In the genomic region with DNA sequence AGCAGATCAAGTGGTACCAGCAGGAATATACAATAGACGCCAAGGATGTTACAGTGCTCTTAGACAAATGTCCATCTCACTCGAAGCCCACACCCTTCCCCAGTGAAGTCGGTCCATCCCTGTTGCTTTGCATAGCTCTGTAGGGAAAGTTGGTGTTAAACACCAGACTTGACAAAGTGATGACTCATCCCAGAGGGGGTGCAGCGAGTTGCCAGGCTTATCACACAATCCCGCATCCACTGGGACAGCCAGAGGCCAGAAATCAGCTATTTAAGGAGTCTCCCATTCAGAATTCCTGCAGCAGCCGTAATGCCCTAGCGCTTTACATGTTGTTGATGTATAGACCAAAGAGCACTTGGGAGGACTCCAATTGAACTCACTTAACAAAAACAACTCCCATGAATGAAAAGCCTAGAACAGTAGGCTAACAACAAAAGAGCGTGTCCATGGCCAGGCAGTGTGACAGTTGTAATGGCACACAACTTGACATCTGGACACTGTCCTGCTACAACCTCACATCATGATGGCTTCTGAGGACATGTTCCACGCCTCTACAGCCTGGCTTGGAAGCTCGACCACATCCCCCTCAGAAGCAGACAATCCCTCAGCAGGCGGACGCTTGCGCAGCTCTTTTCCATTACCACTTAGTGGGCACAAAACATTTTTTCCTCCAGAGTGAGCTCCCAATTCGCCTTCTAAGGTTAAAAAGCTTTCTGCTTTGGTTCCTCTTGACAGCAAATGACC, we compare ENCODE assay signal across 9 mouse cellular contexts. TPM values are rescaled to one million over a fixed set of nuclear protein-coding genes. Genes with fewer than 3 reads are reported as not detected.
DNase-seq lines count a peak whose midpoint lies in the region; ATAC-seq and TF ChIP-seq lines count a peak whose summit lies in the region.
"Had no signal": no experiment of that assay in that cellular context is flagged by ENCODE, and none has a peak within 500 bp of the region (broad histone marks: within the 10 kb centered on the region; RNA-seq: fewer than 3 reads in every experiment).

No protein-coding gene starts in this region.

- H3K27ac ChIP-seq in liver, postnatal 0 days (ENCODE audit: low read depth): peak overlapping the region; percentile 34; the same call in 1 of the 2 replicates
- no peak overlapping the region for H3K27ac ChIP-seq in liver, embryonic 12.5 days
- H3K27ac ChIP-seq in hindbrain, embryonic 15.5 days (replicated peaks): no peak overlapping the region
- H3K27ac ChIP-seq in neural tube, embryonic 13.5 days (replicated peaks): 0 out of 2 replicates have a peak overlapping the region, but pooled peaks have one; percentile 49

- H3K36me3 ChIP-seq in liver, postnatal 0 days (replicated peaks; ENCODE audit: insufficient read depth, low read length): no peaks in the 10 kb centered on the region
- H3K36me3 ChIP-seq in liver, embryonic 12.5 days: no peaks in the 10 kb centered on the region
- H3K36me3 ChIP-seq in hindbrain, embryonic 15.5 days: no peaks in the 10 kb centered on the region
- H3K36me3 ChIP-seq in neural tube, embryonic 13.5 days: no peaks in the 10 kb centered on the region

- no peak for TF ChIP-seq CTCF in liver, postnatal 0 days (IDR thresholded peaks at IDR 0.05; ENCODE audit: low read depth)

- peaks cover 7% of the 10 kb centered on the region for H3K27me3 ChIP-seq in liver, postnatal 0 days (ENCODE audit: insufficient read depth, low read length)
- H3K27me3 ChIP-seq in liver, embryonic 12.5 days (replicated peaks): peaks cover 35% of the 10 kb centered on the region
- H3K27me3 ChIP-seq in hindbrain, embryonic 15.5 days: no peaks in the 10 kb centered on the region
- no peaks in the 10 kb centered on the region for H3K27me3 ChIP-seq in neural tube, embryonic 13.5 days

- H3K4me1 ChIP-seq in liver, postnatal 0 days (ENCODE audit: insufficient read depth): peaks cover 19% of the 10 kb centered on the region
- peaks cover 25% of the 10 kb centered on the region for H3K4me1 ChIP-seq in liver, embryonic 12.5 days
- peaks cover 35% of the 10 kb centered on the region for H3K4me1 ChIP-seq in hindbrain, embryonic 15.5 days (replicated peaks)
- peaks cover 66% of the 10 kb centered on the region for H3K4me1 ChIP-seq in neural tube, embryonic 13.5 days (replicated peaks)

- H3K4me2 ChIP-seq in liver, postnatal 0 days (ENCODE audit: low read depth, low read length): 0 out of 2 replicates have a peak overlapping the region, but pooled peaks have one; percentile 87
- no peak overlapping the region for H3K4me2 ChIP-seq in liver, embryonic 12.5 days
- H3K4me2 ChIP-seq in hindbrain, embryonic 15.5 days: peak overlapping the region; percentile 65
- H3K4me2 ChIP-seq in neural tube, embryonic 13.5 days: peak overlapping the region; percentile 69

- peak; percentile 63 for DNase-seq in adrenal gland, adult 2 months
- DNase-seq in adrenal gland, adult 18-20 months (ENCODE audit: low spot score in 2 of 2): no peak
- no peak for DNase-seq in liver, postnatal 0 days
- DNase-seq in embryo, embryonic 10 days (ENCODE audit: low spot score): no peak
- DNase-seq in spleen, postnatal 36 days (ENCODE audit: low spot score in 2 of 2): no peak

- no peak overlapping the region for H3K9ac ChIP-seq in liver, postnatal 0 days (replicated peaks)
- H3K9ac ChIP-seq in liver, embryonic 12.5 days: no peak overlapping the region
- H3K9ac ChIP-seq in hindbrain, embryonic 15.5 days: no peak overlapping the region
- 0 out of 2 replicates have a peak overlapping the region, but pooled peaks have one; percentile 38 for H3K9ac ChIP-seq in neural tube, embryonic 13.5 days

- no peaks in the 10 kb centered on the region for H3K9me3 ChIP-seq in liver, postnatal 0 days (ENCODE audit: low read length)
- H3K9me3 ChIP-seq in liver, embryonic 12.5 days (replicated peaks): no peaks in the 10 kb centered on the region
- H3K9me3 ChIP-seq in hindbrain, embryonic 15.5 days: no peaks in the 10 kb centered on the region
- H3K9me3 ChIP-seq in neural tube, embryonic 13.5 days: no peaks in the 10 kb centered on the region

- no peak overlapping the region for H3K4me3 ChIP-seq in liver, postnatal 0 days (ENCODE audit: low read depth, low read length)
- H3K4me3 ChIP-seq in liver, embryonic 12.5 days: no peak overlapping the region
- H3K4me3 ChIP-seq in hindbrain, embryonic 15.5 days: no peak overlapping the region
- H3K4me3 ChIP-seq in neural tube, embryonic 13.5 days: 0 out of 2 replicates have a peak overlapping the region, but pooled peaks have one; percentile 3
- H3K4me3 ChIP-seq: myocyte had no signal

- no peak for TF ChIP-seq EP300 in liver, postnatal 0 days (IDR thresholded peaks at IDR 0.05; ENCODE audit: low read depth)

- WGBS in liver, postnatal 0 days (ENCODE audit: insufficient replicate concordance): 56% methylated on average over 14 of the region's 14 CpGs
- 50% methylated on average over 14 of the region's 14 CpGs for WGBS in liver, embryonic 12.5 days (ENCODE audit: insufficient replicate concordance)
- 57% methylated on average over 14 of the region's 14 CpGs for WGBS in hindbrain, embryonic 15.5 days
- WGBS in neural tube, embryonic 13.5 days: 56% methylated on average over 14 of the region's 14 CpGs

- ATAC-seq in liver, postnatal 0 days: no peak
- ATAC-seq in liver, embryonic 12.5 days: no peak
- ATAC-seq in hindbrain, embryonic 15.5 days (ENCODE audit: low FRiP score, low read depth): no peak
- no peak for ATAC-seq in neural tube, embryonic 13.5 days (ENCODE audit: low read depth)

RNA-seq across cellular contexts. Expression of a gene that starts 2.6 kb away (rescaled TPM):
- 10 to 100 TPM; 43.8 to 50.4 TPM for total RNA-seq in adrenal gland, adult 2 months (2021)
- polyA plus RNA-seq in adrenal gland, adult 2 months (2012; rRNA removed): 7.9 and 11.3 TPM in 2 replicates
- 10 to 100 TPM; 44.2 to 44.5 TPM for total RNA-seq in adrenal gland, adult 18-20 months (2021)
- polyA plus RNA-seq in liver, postnatal 0 days (2015; fragmentation: Nextera tagmentation; extraction: Ambion mirVana): 10.7 and 12.6 TPM in 2 replicates
- 12.0 and 13.2 TPM in 2 replicates for polyA plus RNA-seq in liver, embryonic 12.5 days (2016; fragmentation: Nextera tagmentation; extraction: Ambion mirVana)
- 50.1 and 64.1 TPM in 2 replicates for polyA plus RNA-seq in hindbrain, embryonic 15.5 days (2015; fragmentation: Nextera tagmentation; extraction: Ambion mirVana)
- 79.3 TPM in 2 replicates for polyA plus RNA-seq in neural tube, embryonic 13.5 days (2015; fragmentation: Nextera tagmentation; extraction: Ambion mirVana)

Comparison
In these comparisons a context has a peak if more than half of its experiments do, and no peak if none do; other contexts are left out.
1. H3K27ac ChIP-seq: peak in liver, postnatal 0 days (single experiment) and neural tube, embryonic 13.5 days (single experiment); none in liver, embryonic 12.5 days (single experiment) and hindbrain, embryonic 15.5 days (single experiment).